Mouse (Mus musculus): Measurements from ENCODE around the gene Nptxr.

The Nptxr gene

DNA sequence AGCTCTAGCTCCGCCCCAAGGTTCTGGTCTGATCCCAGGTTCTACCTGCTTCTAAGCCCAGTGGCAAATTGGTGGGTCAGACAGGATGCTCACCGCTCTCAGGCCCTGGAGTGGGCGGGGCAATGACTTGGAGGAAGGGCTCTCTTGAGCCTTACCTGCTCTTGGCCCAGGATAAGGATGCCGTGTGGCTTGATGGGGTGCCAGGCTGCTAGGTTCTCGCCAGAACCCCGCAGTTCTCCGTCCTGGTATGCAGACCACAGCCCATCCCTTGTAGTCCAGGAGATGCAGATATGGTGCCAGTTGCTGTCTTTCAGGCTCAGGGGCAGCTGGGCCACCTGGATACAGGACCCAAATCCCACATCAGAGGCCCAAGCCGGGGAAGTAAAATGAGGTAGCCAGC, 14.5 kb downstream of the Nptxr start:
- no peak for DNase-seq (ENCODE audit: low read depth, low spot score)

DNA sequence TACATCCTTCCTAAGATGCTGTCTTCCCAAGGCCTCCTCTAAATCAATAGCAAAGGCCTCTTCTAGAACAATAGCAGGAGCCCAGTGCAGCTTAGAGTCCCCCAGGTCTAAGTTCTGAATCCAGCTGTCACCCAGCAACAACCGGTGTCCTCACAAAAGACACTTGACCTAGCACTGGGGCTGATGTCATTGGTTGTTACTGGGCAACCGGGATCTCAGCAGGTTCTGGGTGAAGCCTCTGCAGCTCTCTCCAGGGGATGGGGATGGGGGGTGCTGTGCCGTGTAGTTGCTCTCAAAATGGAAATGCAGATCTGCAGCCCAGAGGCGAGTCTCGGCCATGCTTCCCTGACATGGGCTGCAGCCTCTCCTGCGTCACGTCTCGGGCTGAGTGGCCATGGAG, 16.8 kb downstream of the Nptxr start:
- no peak for DNase-seq (ENCODE audit: low read depth, low spot score)

DNA sequence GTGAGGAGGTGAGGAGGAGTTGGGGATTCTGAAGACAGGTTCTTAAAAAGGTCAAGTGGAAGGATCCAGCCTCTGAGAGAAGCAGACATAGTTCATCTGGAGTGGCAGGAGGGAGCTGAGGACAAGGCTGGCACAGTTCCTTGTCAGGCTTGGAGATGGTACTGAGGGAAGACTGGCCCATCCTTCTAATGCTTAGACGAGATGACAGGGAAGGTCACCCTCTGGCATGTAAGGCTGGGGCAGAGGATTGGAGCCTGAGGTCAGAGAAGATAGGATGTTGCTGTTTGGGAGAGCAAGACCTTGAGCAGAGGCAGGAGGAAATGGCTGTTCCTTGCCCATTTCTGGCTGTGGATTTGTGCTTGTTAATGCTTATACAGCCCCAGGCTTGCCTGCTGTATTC, 19.5 kb downstream of the Nptxr start:
- DNase-seq (ENCODE audit: low read depth, low spot score) = no peak

DNA sequence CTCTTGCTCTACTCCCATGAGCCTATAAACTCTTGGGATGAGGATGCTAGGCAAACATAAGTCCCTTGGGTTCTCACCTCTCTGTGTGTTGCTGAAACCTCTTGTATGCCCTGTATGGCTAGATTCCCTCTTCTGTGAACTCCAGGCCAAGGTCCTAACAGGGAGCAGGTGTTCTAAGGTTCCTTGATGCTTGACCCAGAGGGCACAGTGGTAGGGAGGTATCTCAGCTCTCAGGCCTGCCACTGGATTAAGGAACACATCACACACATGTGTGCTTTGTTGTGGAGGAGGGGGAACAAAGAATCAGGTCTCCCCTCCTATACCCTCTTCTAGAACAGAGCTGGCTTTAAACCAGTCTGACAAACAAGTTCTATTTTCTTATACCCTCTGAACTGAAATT, 26.8 kb downstream of the Nptxr start, which contains the start of gene Dnal4:
Dnal4 (minus strand) TSS at position 101 of the 400 bp plus-strand sequence.
- no peak for DNase-seq (ENCODE audit: low read depth, low spot score)

DNA sequence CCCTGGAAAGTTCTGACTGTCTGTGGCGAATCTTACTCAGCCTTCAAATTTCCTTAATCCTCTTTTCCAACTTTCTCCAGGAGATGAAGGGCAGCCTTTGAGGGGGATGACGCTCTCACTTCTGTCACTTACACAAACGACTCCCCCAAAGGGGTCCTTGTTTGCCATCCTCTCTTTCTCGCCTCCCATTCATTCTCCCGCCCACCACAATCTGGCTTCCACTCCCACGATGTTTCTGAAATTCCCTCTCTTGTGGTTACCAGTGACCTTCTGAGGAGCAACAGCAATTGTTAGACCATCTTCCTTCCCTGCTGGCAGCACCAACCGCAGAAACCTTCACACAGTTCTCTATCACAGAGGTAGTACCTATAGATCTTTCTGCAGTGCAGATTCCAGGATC, 28.9 kb downstream of the Nptxr start:
- DNase-seq (ENCODE audit: low read depth, low spot score) = no peak

DNA sequence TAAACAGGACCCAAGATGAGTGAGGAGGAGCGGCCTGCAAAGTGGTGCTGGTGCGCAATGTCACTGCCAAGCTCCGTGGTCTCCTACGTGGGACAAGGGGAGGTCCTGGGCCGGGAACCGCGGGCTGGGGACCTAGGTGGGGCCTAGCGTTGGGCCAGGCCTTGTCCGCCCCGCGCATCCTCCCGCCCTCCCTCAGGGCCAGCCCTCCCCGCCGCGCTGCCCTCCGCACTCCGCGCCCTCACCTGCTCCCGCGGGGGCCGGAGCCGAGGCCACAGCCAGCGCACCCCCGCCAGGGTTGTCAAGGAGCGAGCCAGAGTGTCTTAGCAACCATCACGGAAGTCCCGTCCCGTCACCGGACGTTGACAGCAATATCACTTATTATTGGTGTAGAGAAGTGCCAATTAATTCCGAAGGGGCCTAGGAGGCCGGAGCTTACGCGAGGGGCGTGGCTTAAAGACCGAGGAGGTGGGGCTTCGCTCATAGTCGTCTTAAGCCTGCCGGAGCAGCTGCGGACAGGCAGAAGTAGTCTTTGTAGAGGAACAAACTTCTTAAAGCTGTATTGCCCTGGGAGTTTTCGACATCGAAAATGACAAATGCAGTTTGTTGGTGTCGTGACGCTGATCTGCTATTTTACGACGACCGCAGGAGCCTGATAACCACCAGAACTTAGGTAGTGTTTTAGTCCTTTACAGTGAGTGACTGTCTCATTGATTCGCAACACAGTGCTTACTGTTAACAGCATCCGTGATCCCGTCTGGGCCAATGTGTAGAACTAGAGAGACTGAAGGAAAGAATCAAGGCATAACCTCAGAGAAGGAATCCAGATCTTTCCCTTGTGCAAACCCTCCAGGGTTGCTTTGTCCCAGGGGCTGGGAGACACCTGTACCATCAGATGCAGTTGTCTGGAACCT, 30.2 kb downstream of the Nptxr start:
- peak; percentile 92 for DNase-seq (ENCODE audit: low read depth, low spot score)

DNA sequence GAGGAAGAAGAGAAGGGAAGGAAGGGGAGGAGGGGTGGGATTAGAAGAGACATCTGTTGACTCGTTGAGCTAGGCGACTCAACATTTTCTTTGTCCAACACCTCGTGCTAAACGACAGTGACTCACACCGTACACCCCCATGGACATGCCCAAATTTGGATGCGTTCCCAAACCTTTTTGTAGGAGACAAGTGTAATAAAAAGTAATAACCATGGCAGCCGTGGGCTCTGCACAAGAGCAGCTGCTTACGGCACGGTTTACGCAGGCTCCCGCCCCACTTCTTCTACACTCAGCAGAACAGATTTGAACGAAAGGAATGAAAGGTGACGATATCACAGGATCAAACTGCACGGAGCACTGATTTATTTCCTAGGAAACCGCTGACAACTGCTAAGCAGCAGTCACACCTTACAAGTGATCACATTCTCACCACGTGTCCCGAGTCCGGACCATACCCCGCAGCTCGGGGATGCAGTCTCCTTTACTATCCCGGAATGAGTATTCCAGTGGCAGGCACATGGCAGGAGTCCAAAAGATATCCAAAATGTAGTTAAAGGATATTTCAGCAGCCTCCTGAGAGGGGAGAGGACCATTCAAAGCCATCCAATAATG, 33.8 kb downstream of the Nptxr start:
- no peak for DNase-seq (ENCODE audit: low read depth, low spot score)

DNA sequence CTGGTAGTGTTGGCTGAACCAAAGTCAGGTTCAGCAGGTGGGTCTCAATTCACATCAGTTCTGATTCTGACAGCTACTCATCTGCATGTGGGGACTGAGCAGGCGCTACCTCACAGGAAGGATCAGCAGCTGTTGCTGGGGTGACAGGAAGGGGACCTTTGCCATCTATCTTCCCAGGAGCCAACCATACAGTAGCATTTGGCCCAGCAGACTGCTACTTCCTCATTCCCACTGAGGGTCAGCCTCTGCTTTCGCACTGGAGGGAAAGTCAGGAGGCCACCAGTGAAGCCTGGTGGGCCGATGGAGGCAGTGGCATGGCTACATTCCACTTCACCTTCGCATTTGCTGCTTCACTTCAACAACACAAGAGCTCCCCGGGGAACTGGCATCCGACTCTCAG, 36.3 kb downstream of the Nptxr start:
- DNase-seq (ENCODE audit: low read depth, low spot score) = no peak

DNA sequence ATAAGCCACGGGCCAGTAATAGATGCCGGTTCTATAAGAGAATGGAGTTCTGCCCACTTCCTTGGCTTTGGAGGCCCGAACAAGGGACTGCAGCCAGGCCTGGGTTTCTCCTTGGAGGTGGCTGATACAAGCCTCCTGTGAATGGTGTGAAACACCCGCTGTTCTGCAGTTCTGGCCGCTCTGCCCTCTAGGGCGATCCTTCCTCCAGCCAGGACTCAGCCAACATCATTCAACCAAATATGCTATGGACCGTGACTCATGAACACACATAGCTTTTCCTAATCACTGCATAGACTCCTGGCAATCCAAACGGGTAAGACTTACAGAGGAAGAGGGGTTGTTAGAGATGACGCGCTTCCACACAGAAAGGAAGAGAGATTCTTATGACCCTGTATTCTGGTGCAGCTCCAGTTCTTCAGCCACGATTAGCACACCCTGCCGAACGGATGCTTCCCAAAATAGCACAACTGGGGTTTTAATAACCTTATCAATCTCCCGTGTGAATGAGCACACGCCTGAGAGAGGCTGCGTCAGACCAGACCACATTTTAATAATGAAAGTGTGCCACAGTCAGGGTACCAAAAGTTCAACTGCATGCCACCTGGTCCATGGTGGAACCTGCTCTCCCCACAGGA, 37.1 kb downstream of the Nptxr start:
- DNase-seq (ENCODE audit: low read depth, low spot score) = no peak

DNA sequence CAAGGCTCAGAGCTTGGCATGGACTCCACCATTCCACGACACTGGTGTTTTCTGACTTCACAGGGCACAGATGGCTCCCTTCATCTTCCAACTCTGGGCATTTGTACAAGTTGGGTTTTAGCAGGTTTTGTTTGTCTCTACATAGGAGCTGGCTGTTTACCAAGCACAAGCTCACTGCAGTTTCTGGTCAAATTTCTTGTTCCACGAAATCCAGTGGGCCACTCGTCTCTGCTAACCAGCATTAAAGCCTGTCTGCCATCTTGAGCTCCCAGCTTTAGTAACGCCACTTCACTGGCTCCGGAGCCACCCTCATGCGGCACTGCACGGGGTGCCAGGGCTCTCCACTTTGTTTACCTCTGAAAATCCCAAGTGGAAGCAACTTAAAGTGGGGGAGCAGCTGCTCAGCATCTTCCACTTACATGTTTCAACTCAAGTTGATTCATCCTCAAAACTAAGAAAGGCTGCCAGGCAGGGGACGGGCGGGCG, 37.9 kb downstream of the Nptxr start:
- no peak for DNase-seq (ENCODE audit: low read depth, low spot score)

DNA sequence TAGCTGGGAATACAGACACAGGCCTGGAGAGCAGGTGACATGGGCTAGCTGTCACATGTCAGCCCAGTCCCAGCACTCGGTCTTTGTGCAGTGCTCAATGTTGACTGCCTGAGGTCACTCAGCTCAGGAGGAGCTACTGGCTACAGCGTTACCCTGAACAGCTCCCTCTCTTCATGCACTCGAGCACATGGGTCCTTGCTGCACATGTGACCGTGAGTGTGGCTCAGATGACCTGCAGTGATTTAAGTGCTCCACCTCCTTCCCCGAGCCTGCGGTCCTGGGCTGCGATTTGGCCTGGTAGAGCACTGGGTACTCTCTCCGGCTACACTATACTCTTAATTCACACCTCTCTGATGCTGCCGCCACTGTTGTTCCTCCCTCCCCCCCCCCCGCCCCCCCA, 38.4 kb downstream of the Nptxr start:
- no peak for DNase-seq (ENCODE audit: low read depth, low spot score)

DNA sequence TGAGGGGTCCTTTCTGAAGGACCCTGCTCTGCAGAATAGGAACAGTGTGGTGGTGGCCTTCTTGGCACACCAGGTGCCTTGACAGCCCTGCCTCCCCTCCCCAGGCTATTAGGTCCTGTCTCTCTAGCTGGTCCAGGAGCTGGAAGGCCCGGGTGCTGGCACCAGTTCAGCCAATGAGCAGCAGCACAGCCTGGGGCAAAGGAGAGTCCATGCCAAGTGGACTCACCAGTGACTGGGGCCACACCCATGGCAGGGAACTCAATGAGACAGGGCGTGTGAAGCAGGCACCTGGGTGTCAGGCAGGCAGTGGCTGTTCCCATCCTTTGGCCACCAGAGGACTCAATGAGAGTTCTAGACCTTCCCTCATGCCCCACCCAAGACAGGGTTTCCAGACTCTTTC, 39.2 kb downstream of the Nptxr start:
- no peak for DNase-seq (ENCODE audit: low read depth, low spot score)

DNA sequence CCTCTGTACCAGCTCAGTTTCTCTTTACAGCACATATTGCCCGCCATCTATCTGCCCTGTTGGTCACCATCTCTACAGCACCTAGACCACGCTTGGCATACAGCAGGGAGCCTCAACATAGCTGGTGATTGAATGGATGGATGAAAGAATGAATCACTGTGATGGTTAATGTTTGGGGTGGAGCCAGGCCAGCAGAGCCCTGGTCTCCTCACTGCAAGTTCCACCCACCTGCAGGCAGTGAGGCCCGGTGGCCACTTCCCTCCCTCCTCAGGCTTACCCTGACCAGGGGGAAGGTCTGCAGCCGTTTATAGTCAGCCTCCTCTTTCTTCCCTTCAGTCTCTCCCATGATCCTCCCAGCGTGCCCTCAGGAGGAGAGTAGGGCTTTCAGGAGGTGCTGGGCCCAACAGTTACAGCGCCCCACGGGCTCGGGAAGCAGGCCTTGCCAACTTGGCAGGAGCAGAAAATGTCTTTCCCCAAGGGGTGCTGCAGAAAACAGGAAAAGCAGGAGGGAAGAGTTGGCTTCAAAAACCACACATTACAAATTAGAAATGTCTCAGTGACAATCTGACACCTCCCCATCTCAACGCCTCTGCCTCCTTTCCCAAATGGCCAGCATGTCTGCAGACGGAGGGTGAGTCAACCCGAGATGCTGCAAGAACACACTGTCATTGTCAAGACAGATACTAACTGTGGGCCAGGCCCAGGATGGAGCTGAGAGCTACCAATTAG, 39.9 kb downstream of the Nptxr start:
- DNase-seq (ENCODE audit: low read depth, low spot score) = no peak

DNA sequence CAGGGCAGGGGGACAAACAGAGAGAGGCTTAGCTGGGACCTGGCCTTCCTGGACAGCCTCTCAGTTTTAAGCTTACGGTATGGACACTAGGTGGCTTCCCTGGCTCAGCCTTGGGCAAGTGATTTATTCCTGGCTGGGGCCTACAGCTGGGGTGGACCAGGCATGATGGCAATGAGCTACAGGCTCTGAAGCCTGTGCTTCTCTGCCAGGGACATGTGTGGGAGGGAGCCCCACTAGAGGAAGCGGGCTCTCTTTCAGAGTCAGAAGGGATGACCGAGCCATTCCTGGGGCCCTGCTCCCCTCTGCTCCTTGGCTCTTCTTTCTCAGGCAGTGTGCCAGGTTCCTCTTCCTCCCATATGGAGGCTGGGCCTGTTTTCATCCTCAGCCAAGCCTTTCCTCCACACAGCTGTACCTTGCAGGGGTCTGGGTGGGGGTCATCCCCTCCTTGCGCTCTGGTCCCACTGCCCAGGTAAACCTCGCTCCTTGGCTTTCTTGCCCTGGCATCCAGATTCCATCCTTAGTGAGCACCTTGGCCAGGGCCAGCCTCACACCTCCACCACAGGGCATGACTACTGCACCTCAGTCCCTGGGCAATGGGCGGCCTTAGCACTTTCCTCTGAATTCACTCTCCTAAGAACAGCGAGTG, 40.8 kb downstream of the Nptxr start:
- DNase-seq (ENCODE audit: low read depth, low spot score) = no peak

DNA sequence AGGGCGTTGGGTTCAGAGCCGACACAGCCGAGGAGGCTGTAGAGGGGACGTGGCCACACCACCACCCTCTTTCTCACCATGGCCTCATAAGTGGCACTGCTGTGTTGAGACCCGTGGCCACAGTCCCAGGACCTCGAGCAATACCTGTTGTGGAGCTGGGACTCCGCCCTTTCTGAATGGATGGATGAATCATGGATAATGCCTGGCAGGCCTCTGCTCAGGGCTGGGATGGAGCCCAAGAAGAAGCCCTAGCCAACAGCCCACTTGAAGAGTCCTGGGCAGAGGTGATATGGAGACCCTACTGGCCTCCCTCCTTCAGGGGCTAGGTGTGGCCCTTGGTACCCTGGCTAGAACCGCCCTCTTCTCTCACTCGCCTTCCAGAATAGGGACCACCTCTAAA, 41.6 kb downstream of the Nptxr start:
- no peak for DNase-seq (ENCODE audit: low read depth, low spot score)

DNA sequence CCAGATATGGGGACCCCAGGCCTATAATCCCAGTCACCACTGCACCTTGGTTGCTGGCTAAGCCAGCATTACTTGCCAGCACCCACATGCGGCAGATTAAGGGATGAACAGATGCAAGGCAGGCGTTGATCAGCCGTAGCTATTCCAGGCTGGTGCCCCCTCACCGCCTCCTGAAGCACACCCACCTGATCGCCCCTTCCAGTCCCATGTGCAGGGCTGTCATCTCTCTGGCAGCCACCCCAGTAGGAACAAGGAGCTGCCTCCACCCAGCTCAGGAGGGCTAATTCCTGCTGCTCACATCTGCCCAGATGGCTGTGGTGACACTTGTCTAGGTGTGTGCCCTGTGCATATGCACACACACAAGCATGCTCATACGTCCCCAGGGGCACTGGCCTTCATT, 43.6 kb downstream of the Nptxr start:
- DNase-seq (ENCODE audit: low read depth, low spot score) = no peak

DNA sequence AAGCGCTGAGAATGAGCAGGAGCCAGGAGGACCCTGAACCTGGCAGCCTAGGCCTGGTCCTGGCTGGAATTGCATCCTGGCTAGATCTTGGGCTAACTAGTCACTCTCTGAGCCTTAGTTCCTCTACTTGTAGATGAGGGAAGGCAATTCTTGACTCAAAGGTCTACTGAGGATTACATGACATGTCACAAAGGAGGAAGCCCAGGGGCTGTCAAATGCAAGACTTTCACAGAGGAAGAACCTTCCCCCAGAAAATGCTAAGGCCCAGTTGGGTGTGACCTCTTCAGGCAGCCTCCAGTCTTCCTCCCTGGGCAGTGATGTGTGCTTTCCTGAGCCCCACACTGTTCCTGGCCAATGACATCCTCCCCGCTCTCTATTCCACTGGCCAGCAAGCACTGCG, 47.4 kb downstream of the Nptxr start:
- DNase-seq (ENCODE audit: low read depth, low spot score) = no peak

DNA sequence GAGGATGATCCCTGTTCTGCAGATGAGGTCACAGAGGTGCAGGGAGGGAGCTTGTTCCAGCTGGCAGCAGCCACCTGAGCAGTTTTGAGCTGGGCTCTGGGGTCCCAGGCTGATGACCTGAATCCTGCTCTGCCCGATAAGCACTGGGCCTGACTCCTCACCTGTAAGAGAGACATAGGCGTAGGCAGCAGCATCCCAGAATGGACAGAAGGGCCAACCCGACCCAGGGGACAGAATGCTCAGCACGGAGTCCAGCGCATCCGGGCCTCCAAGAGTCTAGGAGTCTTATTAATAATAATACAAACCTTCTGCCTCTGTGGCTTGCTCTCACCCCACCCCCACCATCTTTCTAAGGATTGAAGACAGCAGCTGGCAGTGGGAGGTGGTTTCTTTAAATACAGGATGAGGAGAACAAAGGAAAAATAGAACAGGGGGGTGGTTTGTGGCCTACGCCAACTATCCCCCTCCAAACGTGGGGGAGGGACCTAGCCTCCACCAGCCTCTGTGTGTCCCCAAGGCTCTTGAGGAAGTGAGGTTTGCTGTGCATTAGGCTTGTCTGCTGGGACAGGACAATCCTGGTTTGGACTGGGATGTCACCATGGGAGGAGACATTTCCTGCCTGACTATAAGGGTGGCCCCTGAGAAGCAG, 48.5 kb downstream of the Nptxr start:
- no peak for DNase-seq (ENCODE audit: low read depth, low spot score)

DNA sequence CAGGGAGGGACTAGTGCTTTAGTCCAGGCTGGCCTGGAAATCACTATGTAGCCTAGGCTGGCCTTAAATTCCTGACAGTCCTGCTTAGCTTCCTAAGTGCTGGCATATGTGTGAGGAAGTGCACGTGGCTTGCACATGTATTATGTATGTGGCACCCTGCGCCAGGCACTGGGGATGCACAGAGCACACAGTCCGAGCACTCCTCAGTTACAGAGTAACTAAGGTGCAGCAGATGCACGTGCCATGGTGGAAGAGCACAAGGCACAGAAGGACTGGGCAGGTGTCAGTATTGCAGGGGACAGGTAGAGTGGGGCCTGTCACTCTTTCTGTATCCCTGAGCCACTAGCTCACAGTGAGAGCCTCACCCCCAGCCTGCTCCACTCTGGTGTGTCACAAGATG, 49.4 kb downstream of the Nptxr start:
- no peak for DNase-seq (ENCODE audit: low read depth, low spot score)

DNA sequence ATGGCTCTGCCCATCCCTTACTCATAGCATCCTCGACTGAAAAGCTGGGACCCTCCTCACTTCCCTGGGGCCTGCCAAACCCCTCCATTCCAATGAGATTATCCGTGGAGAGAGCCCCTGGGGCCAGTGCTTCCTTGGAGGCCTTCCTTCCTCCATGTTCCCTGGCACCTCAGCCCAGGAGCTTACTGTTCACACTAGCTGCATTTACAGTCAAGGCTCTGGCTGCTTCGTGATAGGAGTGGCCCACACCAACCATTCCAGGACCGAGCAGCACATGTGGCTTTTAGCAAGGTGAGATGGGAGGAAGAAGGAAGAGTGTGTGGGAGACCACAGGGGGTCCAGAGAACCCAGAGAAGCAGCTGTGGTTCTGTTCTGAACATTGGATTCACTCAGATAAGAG, 50.7 kb downstream of the Nptxr start:
- DNase-seq (ENCODE audit: low read depth, low spot score) = no peak

DNA sequence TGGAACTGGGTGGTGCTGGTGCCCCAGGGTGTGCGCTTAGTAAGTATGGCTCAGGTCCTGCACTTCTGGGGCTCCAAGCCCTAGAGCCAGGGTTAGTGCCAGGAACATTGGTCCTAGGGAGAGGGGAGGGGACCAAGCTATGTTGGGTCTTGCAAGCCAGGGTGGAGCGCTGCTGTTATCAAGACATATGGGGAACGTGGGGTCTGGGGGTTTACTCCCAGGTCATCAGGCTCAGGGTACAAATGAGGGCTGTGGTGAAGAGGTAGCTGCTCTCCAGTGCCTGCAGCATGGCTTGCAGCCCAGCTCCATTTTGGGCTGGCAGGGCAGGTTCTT, 51.2 kb downstream of the Nptxr start:
- no peak for DNase-seq (ENCODE audit: low read depth, low spot score)

Measured in c-Kit-negative CD71-positive TER-119-positive erythroid progenitor cells, embryonic 14.5 days (primary cell).